Mouse (Mus musculus) erythroblast, embryonic 14.5 days (primary cell): ENCODE data around the gene Gtf2f1.

Source experiments
- GATA1 ChIP-seq: IDR thresholded peaks from 2 replicates; pipeline ENCODE4 v1.6.1; 2012; ENCODE audit warnings: low read length, inconsistent platforms, mixed read lengths
- TAL1 ChIP-seq: IDR thresholded peaks from 3 replicates; pipeline ENCODE4 v1.6.1; 2012; ENCODE audit warnings: low read length, inconsistent platforms, mixed read lengths

GRCm38 (mm10) chr17:56990966-56991365 lies 20.1 kb downstream of the Gtf2f1 start:
- TF ChIP-seq GATA1 (no peak), TAL1 (no peak)
